Mouse (Mus musculus) ES-CJ7 (cell line): ENCODE results near the gene Mcm6.
"Not testable (repeated sequence)": the region's sequence is repeated elsewhere in the genome, so short reads cannot be mapped to it uniquely, and the experiment has no call there.

ENCODE experiments used
- DNase-seq: peaks from one replicate; pipeline ENCODE4 v3.0.0; 2011; ENCODE audit warnings: low read depth, low spot score

Mcm6 gene

DNA sequence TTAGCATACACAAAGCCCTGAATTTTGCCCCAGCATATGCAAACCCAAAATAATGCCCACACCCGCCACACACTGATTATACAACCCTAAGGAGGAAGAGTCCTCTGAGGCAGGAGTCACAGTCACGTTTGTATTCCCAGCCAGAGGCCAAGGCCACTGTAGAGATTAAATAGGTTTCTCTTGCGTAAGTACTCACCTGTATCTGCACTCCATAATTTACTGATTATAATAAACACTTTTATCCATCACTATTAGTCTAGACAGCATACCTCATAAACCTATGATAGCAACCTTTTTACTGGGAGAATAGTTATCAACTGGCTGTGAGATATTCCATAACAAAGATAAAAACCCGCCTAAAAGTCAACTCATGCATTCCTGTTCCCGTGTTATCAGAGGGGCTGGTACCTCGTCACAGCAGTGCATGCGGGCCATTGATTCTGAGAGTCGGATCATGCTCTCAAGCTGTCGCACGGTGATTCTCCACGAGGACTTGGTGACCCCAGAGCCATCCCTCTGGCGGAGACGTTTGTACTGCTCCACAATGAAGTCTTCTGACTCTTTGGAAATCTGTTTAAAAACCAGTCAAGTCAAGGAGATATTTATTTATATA is 21.6 kb downstream of the Mcm6 start:
- DNase-seq = no peak

DNA sequence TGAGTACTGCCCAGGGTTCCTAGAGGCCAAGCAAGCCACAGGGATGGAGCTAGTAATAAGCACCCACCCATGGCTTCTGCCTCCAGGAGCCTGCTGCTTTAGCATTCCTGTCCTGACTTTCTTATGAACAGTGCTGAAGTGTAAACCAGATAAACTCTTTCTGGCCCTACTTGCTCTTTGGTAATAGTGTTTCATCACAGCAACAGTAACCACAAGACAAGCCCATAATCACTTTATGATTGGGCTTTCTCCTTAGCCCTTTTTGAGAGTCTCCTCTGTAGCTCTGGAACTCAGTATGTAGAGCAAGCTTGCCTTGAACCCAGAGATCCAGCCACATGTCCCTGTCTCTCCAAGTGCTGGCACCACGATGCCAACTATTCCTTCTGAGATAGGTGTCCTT is 29.2 kb downstream of the Mcm6 start:
- no peak for DNase-seq

DNA sequence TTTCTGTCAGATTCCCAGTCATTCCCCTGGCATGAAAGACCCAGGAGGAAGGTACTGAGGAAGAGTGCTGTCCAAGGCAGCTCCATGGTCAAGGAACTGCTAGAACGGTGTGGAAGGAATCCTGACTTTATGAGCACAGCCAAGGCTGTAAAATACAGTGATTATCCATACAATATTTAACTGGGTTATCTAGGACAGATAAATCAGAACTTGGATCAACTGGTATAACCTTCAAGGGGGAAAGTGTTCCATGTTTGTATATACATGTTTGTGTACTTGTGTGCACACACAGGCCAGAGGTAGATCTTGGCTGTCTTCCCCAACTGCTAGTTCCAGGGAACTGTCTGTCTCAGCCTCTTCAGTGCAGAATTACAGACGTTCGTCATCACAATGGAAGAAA is 31.2 kb downstream of the Mcm6 start, which contains the start of gene Lct:
Gene Lct, minus strand, starts transcription at position 101 of the 400 bp plus-strand sequence.
- DNase-seq = no peak

DNA sequence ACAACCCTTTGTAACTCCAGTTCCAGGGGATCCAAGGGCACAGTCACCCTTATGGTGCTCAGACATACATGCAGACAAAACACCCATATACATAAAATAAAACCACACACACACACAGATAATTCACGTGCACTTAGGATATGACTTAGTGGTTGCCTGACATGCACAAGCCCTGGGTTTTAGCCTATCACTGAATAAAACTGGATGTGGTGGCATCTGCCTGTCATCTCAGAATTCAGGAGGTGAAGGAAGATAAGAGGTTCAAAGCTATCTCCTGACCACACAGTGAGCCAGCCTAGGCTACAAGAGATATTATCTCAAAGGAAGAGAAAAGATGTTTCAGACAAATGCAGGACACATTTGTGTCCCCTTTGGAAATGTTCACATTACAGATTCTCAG is 32.3 kb downstream of the Mcm6 start:
- no peak for DNase-seq

DNA sequence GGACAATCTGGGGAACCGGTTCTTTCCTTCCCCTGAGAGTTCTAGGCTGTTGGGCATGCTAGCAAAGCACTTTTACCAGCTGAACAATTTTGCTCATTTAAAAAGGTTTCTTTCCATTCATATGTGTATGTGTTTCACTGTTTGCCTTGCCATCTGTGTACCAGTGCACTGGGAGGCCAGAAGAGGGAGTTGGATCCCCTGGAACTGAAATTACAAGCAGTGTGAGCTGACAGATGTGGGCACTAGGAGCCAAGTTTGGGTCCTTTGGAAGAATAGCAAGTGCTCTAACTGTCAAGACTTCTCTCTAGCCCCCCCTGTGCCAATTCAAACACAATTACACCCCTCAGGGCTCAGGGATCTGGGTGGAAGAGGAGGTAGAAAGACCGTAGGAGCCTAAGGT is 34.7 kb downstream of the Mcm6 start:
- DNase-seq = no peak

DNA sequence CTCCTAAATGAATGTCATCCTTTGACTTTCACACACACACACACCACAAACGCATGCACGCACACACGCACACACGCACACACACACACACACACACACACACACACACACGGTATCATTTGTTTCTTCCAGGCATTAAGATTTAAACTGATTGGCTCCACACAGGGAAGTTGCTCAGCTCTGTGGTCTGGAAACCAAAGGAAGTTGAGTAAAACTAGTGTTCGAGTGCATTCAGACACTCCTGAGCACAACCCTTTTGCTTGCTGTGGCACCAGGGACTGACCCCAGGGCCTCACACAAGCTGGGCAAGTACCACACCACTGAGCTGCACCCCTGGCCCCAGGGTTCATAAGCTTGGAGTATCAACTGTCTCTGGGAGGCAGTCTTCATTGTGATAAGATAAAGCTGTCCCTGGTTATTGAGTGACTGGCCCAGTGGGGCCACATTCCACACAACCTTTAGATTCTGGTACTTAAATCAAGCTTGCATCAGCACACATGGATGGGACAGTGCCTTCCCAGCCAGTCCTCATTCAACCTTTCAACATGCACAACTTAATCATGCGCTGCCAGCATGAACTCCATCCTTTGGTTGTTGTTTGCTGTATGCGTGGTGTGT is 36.3 kb downstream of the Mcm6 start:
- DNase-seq = no peak

DNA sequence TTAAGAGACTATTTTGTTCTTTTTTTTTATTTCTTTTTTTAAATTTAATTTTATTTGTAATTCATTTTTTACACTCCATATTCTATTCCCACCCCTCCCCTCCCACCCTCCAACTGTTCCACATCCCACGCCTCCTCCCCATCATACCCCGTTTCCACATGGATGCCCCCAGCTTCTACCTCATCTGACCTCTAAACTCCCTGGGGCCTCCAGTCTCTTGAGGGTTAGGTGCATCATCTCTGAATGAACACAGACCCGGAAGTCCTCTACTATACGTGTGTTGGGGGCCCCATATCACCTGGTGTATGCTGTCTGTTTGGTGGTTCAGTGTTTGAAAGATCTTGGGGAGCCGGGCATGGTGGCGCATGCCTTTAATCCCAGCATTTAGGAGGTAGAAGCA is 40.2 kb downstream of the Mcm6 start:
- not testable (repeated sequence) for DNase-seq

DNA sequence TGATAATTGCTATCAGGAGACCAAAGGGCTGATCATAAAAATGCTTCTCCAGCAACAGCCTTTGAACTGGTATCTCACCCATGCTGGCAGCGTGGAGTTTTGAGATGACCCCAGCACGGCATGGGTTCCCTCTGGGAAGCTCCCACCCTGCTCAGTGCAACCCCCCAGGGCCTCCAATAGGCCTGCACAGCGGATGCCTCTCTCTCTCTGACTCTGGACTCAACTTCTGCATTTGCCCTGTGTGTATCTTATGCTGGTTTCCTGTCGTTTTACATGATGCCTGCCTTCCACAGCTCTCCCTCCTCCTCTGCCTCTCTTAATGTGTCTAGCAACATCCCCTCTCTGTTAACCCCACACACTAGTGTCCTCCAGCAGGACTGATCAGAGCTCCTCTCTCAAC is 44.8 kb downstream of the Mcm6 start:
- no peak for DNase-seq

DNA sequence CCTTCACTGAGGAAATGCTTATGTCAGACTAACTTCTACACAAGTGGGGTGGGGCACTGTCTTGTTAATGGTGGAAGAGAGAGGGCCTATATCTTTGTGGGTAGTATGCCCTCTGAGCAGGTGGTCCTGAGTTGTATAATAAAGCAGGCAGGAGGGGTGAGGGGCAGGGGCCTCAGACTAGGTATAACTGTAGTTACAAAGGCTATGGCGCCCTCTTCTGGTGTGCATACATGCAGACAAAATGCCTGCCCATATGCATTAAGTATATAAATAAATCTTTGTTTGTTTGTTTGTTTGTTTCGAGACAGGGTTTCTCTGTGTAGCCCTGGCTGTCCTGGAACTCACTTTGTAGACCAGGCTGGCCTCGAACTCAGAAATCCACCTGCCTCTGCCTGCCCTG is 50.4 kb downstream of the Mcm6 start:
- no peak for DNase-seq

DNA sequence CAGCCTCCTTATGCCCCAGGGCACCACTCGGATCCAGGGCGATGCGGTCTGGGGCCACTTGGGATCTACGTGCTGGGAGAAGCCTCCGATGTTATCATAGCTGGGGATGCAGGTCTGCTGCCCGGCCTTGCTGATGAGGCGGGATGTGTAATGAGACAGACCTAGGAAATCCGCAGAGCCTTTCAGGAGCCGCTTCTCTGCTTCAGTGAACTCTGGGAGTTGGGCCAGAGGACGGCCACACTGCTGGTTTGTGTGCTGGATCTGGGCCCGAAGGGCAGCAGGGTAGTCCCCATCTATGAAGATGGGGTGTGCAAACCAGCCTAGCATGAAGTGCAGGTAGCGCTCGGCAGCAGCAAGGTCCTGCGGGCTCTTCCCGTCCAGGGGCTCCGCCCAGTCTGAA is 55.6 kb downstream of the Mcm6 start:
- DNase-seq = no peak

DNA sequence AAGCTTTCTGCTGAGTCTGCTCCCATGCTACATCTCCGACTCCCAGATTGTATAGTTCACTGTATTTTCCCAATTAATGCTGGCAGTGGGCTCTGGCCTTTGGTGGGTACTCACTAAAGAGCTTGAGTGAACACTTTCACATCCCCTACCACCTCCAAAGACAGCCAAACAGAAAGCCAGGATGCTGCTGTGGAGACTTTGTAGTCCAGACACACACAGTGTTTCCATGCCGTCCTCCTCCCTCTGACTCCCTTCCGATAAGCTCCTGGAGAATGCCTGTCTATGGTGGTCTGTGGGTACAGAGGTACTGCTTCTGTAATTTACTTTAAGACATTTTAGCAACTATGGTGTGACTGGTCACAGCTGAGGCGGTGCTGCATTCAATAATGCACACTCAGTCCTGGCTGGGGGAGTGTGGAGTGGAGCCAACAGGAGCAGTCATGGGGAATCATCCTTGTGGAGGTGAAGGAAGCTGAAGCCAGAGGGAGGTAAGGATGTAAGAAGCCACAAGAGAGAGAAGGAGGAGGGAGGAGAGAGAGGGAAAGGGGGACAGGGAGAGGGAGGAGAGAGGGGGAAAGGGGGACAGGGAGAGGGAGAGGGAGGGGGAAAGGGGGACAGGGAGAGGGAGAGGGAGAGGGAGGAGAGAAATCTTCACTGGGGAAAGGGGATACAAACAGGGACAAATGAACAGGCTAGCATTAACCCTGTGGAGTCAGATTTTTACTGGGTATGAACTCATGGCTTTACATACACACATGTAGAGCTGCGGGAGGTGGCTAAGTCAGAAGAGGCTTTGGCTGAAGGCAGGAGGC is 63.5 kb downstream of the Mcm6 start:
- no peak for DNase-seq

DNA sequence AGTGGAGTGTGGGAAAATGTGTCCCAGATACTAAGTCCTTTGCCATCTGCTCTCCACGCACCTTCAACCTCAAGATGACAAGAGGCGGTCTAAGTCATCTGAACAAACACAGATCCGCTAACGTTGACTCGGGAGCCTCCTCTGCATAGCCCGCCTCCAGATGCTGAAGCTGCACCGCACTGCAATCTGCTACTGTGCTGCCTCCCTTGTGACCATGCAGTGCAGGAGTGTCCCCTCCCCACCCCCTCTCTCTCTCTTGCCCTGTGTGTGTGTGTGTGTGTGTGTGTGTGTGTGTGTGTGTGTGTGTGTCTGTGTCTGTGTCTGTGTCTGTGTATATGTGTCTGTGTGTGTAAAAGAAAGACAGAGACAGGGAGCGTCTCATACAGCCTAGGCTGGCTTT is 64.2 kb downstream of the Mcm6 start:
- no peak for DNase-seq

DNA sequence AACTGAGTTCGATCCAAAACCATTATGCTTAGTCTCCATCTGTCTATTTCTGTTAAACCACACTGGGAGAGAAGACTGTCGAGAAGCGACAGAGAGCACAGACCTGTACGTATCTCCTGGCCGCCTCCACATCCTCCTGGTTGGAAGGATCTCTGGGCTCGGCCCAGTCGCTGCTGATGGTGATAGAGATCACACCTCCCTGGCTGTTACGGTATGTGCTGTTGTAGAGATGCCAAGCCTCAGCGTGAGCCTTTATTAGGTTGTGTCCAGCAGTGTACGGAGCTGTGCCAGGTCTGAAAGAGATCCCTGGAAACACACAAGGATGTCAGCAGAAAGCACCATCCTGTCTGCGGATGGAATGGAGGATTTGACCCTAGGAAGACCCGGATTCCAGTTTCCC is 65.9 kb downstream of the Mcm6 start:
- no peak for DNase-seq

DNA sequence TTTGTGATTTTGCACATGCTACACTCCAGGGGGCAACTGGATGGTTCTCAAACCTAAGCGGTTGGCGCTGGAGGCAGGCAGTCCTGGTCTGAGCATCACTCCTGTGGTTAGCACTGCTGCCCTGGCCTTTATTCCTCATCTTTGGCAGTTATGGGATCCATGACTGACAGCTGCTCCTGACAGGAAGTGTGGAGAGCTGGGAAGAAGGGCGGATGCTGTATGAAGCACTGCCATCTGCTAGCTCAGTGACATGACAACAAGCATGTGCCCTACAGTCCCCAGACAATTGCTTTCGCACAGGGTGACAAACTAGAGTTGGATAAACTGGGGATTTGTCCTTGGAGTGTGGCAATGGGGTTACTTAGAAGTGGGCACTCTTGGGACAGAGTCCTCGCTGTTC is 69.2 kb downstream of the Mcm6 start:
- DNase-seq = no peak

DNA sequence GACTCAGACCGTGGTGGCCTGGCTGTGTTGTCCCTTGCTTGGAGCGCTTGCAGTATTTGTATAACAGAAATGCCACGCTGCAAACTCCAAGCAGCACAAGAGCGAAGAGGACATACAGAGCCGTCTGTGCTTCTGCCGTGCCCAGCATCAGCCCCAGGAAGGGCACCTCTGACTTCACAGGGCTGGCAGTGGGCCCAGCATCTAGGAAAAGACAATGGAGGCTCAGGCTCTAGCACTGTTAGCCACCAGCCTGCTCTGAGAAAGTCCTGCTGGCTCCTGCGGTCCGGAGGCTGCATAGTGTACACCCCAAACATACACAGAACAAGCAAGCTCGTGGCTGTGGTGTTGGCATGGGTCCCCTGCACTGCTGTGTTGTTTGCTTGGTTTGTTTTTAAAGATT is 74.3 kb downstream of the Mcm6 start:
- no peak for DNase-seq

DNA sequence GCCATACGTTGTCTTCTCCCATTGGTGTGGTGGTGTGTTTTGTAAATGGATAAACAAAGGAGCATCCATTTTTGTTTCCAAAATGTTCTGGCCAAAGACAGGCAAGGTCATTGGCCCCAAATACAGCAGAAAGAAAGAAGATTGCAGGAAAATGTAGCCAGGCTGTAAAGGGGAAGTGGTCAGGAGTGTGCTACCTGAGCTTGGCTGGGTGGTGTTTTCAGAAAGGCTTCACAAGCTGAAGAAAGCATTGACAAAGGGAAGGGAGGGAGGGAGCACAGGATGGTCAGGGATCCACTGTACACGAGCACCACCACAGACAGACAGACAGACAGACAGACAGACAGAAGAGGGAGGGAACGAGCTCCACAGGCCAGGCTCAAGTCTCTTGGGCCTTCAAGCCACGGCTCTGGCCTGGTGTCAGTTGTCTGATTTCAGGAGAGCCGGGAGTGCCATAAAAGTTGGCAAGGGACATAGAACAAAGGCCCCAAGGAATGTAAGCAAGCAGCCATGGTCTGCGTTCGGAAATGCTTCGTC is 75.2 kb downstream of the Mcm6 start:
- DNase-seq = no peak

DNA sequence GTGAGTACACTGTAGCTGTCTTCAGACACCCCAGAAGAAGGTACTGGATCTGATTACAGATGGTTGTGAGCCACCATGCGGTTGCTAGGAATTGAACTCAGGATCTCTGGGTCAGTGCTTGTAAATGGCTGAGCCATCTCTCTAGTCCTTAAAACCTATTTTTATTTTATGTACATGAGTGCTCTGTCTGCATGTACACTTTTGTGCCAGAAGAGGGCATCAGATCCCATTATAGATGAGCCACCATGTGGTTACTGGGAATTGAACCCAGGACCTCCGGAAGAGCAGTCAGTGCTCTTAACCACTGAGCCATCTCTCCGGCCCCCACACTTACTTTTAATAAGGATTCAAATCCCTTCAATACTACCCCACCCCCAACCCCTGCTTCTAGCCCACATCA is 76.5 kb downstream of the Mcm6 start:
- DNase-seq = no peak

DNA sequence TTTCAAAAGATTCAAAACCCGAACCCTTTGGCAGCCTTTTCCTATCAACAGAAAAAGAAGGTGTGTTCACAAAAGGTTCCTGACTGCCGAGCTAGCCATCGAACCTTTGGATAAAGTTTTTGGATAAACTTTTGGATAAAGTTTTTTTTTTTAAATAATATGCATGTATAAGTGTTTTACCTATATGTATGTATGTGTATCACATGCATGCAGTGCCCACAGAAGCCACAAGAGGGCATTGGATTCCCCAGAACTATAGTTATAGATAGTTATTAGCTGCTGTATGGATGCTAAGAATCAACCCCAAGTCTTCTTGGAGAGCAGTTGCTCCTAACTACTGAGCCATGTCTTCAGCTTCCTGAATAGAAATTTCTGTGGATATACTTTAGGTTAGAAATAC is 77.7 kb downstream of the Mcm6 start:
- DNase-seq = no peak
